Mouse (Mus musculus): ENCODE results near the gene Recql5.

GRCm38 (mm10) chr11:115929031-115929430 is 4.2 kb downstream of the Recql5 start:
- TF ChIP-seq CTCF (IDR thresholded peaks at IDR 0.05; ENCODE audit: insufficient read depth, low read length) (no peak), POLR2A (IDR thresholded peaks at IDR 0.05; ENCODE audit: borderline replicate concordance, extremely low read depth, low read depth, low read length) (no peak)
